Mouse (Mus musculus) layer of hippocampus, postnatal 14 days (tissue): ENCODE results near the gene Ece2. TPM values are rescaled to one million over a fixed set of nuclear protein-coding genes. Genes with fewer than 3 reads are reported as not detected.

Source experiments
- DNase-seq, 2 experiments: peaks; one replicate each; pipeline ENCODE4 v3.0.0; 2021 to 2022; ENCODE audit warnings: low spot score in 2 of 2, mixed read lengths in 1 of 2
- microRNA-seq, 2 experiments: library from miRNA; unstranded; fragments of <30 nt; microRNA quantifications; one replicate each; pipeline ENCODE4 v1.2.0; 2021
- total RNA-seq, 2 experiments: library from RNA; stranded (reverse); gene quantifications; 2 replicates each; pipeline ENCODE4 v1.2.3; 2021

The Ece2 gene
- total RNA-seq, 2 experiments from 2014 or later: 27.2 to 30.8 TPM

DNA sequence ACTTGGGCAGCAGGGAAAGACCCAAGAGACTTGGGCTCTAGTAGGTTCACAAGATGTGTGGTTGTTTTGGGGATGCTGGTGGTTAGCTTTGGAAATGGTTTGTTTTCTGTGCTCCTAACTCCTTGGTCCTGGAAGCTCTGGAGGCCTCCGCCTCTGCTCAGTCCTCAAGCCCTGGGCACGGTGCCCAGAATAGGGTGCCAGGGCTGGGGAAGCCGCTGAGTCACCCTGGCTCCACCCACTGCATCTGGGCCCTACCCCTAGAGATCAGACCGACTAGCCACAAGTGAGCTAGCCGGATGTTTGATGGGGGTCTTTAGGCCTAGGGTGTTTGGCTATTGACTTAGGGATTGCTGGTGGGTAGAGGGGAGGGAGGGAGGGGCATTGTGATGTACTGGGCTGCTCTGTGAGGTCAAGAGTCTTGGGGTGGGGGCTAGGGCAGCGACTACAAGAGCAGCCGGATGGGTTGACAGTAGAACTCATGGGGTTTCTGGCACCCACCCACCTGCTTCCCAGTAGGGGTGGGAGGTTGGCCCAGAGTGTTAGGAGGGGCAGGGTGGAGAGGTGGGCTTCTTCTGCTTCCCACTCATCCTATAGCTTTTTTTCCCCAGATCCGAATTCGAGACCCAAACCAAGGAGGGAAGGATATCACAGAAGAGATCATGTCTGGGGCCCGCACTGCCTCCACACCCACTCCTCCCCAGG lies 48.5 kb downstream of the Ece2 start:
- peak; percentile 51 to 57 for DNase-seq

DNA sequence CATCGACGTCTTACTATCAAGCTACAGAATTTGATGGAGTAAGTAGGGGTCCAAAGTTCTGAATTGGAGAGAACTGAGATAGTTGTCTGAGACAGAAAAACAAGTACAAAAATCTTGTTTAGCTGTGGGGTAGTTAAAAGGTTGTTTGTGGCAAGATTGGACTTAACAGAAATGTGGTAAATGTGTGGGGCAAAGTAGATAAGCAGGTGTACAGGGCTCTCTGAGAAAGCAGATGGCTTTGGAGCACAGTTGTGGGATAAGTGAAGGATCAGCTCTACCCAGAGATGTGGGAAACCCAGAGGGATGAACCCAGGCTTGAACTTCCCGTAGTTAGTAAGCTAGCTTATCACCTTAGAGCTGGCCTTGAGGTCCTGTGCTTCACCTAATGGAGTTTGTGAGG lies 61.1 kb downstream of the Ece2 start:
- DNase-seq: no peak

- DNase-seq: no peak
Observed at GRCm38 (mm10) chr16:20691617-20692016, 62.0 kb downstream of the Ece2 start.

DNA sequence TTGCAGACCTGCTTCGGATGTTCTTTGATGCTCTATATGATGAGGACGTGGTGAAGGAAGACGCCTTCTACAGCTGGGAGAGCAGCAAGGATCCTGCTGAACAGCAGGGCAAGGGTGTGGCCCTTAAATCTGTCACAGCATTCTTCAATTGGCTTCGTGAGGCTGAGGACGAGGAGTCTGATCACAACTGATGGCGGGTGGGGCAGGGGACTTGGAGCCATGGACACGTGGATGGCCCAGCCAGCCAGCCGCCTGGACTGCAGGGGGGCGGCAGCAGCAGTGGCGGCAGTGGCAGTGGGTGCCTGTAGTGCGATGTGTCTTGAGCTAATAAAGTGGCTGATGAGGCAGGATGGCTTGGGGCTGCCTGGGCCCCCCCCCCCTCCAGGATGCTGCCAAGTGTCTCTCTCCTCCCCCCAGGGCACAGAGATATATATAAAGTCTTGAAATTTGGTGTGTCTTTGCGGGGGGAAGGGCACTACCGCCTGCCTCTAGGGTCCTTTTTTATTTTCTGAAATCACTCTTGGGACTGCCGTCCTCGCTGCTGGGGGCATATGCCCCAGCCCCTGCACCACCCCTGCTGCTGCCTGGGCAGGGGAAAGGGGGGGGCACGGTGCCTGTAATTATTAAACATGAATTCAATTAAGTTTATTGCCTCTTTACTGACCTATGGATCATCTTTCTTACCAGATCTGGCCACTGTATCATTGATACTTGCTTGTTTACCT lies 62.8 kb downstream of the Ece2 start:
- peak; percentile 18 to 31 for DNase-seq

DNA sequence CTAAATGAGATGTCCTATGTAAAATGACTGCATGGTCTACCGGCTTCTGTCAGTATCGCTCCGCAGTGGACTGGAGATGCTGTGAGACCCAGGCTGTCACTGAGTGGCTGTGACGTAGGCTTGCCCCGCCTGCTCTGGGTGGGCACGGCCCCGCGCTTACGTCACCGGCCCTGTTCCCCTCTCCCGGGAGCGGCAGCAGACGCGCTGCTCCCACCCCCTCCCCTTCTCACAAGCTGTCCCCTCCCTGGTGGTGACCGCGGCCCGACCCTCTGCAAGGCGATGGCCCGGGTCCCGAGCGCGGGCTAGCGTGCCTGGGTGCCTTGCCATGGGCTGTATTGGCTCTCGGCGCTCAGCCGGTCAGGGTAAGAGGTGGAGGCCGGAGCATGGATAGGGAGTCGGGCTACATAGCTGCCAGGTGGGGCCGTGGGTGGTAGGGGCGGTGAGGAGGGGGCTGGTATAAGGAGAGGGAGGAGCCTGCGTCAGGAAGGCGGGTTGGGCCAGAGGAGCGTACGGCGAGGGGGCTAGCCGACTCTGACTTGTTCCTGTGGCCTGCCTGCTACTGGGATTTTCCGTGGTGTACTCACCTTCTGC lies 63.6 kb downstream of the Ece2 start, which contains the start of gene Fam131a:
Gene Fam131a, plus strand, starts transcription at position 131 of the 591 bp plus-strand sequence.
- DNase-seq: peak; percentile 91 to 97

DNA sequence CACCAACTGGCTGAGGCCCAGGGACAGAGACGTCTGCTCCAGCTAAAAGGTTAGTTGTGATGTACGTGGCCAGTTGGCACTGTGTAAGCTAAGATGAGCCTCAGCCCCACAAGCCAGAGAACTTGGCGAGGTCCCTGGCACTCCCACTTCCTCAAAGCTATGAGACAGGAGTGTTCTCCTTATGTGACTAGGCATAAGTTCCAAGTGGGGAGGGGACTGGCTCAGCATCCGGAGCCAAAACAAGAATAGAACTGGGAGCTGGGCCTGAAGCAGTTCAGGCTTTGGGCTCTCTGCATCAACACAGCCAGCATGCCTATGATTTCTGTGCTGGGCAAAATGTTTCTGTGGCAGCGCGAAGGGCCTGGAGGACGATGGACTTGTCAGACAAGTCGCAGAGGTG lies 65.2 kb downstream of the Ece2 start:
- peak; percentile 67 to 89 for DNase-seq

GRCm38 (mm10) chr16:20695622-20696323 lies 66.1 kb downstream of the Ece2 start:
- peak; percentile 97 to 99 for DNase-seq

Small RNA genes within 50 kb of the gene (microRNA-seq; reads per million reads assigned to microRNA genes)
- gene Mir1224: 254 to 395 reads per million in 2 experiments

Other genes with a start within 250 kb of the Ece2 start
- 100 to 1,000 TPM; 175 to 193 TPM for gene Abcc5, start 203.4 kb upstream of the Ece2 start, total RNA-seq
- gene Eif2b5, start 131.0 kb upstream of the Ece2 start, total RNA-seq: 10 to 100 TPM; 51.7 to 54.1 TPM
- 10 to 100 TPM; 77.2 to 78.9 TPM for gene Dvl3, start 112.8 kb upstream of the Ece2 start, total RNA-seq
- gene Ap2m1, start 94.3 kb upstream of the Ece2 start, total RNA-seq: 100 to 1,000 TPM; 893 to 941 TPM
- gene Abcf3, start 81.3 kb upstream of the Ece2 start, total RNA-seq: 10 to 100 TPM; 82.8 to 87.9 TPM
- gene Vwa5b2, start 40.4 kb upstream of the Ece2 start, total RNA-seq: 10 to 100 TPM; 30.8 to 43.6 TPM
- 1 to 10 TPM; 1.7 to 3.6 TPM for gene Eef1akmt4, start 18.2 kb upstream of the Ece2 start, total RNA-seq
- gene Gm49333, start 18.2 kb upstream of the Ece2 start, total RNA-seq: not detected
- 10 to 100 TPM; 12.3 to 14.1 TPM for gene Alg3, start 18.1 kb upstream of the Ece2 start, total RNA-seq
- gene Camk2n2, start 8.5 kb upstream of the Ece2 start, total RNA-seq: 100 to 1,000 TPM; 118 to 125 TPM
- gene Psmd2, start 21.8 kb downstream of the Ece2 start, total RNA-seq: 100 to 1,000 TPM; 239 to 245 TPM
- 100 to 1,000 TPM; 336 to 340 TPM for gene Eif4g1, start 38.5 kb downstream of the Ece2 start, total RNA-seq
- 100 to 1,000 TPM; 432 to 446 TPM for gene Fam131a, start 63.4 kb downstream of the Ece2 start, total RNA-seq
- 10 to 100 TPM; 22.4 to 25.7 TPM for gene Polr2h, start 87.8 kb downstream of the Ece2 start, total RNA-seq
- gene Clcn2, start 87.9 kb downstream of the Ece2 start, total RNA-seq: 10 to 100 TPM; 49.9 to 60.4 TPM
- 10 to 100 TPM; 36.4 to 45.8 TPM for gene Chrd, start 103.3 kb downstream of the Ece2 start, total RNA-seq
- 1 to 10 TPM; 5.0 to 5.9 TPM for gene Thpo, start 104.7 kb downstream of the Ece2 start, total RNA-seq